Mouse (Mus musculus) cerebellum, adult 2 months (tissue): ENCODE data around the gene Tmem161a. TPM values are rescaled to one million over a fixed set of nuclear protein-coding genes. Genes with fewer than 3 reads are reported as not detected.

Experiments
- DNase-seq, 2 experiments: peaks; one replicate each; pipeline ENCODE4 v3.0.0; 2021
- H3K27ac ChIP-seq: fragments of 200-500 bp; 2 replicates; pipeline ENCODE4 v1.5.1; 2012; ENCODE audit warnings: low read length, control low read depth, inconsistent platforms; ENCODE audit not compliant: insufficient read depth
- H3K27me3 ChIP-seq: fragments of 200-500 bp; 2 replicates; pipeline ENCODE4 v1.6.1; 2012; ENCODE audit warnings: inconsistent platforms, mild to moderate bottlenecking, low read length, moderate library complexity; ENCODE audit not compliant: control insufficient read depth, insufficient read depth
- H3K4me1 ChIP-seq: fragments of 200-500 bp; 2 replicates; pipeline ENCODE4 v1.6.1; 2011; ENCODE audit warnings: low read length; ENCODE audit not compliant: control insufficient read depth, insufficient read depth
- H3K4me3 ChIP-seq: fragments of 200-500 bp; replicated peaks from 2 replicates; pipeline ENCODE3; 2011; ENCODE audit warnings: mild to moderate bottlenecking, low read depth, low read length, control low read depth; ENCODE audit not compliant: insufficient read depth
- CTCF ChIP-seq: fragments of 200-500 bp; IDR thresholded peaks from 2 replicates; pipeline ENCODE4 v1.5.1; 2011; ENCODE audit warnings: low read depth, mild to moderate bottlenecking, control low read depth, low read length, moderate library complexity, borderline replicate concordance; ENCODE audit not compliant: insufficient read depth
- POLR2A ChIP-seq: fragments of 200-500 bp; IDR thresholded peaks from 2 replicates; pipeline ENCODE4 v1.6.1; 2011; ENCODE audit warnings: low read length, control low read depth, borderline replicate concordance; ENCODE audit not compliant: insufficient read depth
- WGBS: fragments of 180-500 bp; shearing (Covaris S2); methylation state at CpG from one replicate; pipeline ENCODE4 v1.1.7; 2018; 5-methylcytosine and 5-hydroxymethylcytosine counted together
- polyA plus RNA-seq: library from polyadenylated mRNA; depleted of rRNA; stranded (reverse); fragments of >200 nt; gene quantifications from 2 replicates; pipeline ENCODE4 v1.2.3, GENCODE M21; 2012

Tmem161a gene
- polyA plus RNA-seq, 1 experiment, result 66.0 TPM

- WGBS, result 11% methylated on average over 22 of the region's 22 CpGs
- no peak overlapping the region for H3K4me3 ChIP-seq
Measured at GRCm38 (mm10) chr8:70152537-70153257, 19.5 kb upstream of the Tmem161a start.

DNA sequence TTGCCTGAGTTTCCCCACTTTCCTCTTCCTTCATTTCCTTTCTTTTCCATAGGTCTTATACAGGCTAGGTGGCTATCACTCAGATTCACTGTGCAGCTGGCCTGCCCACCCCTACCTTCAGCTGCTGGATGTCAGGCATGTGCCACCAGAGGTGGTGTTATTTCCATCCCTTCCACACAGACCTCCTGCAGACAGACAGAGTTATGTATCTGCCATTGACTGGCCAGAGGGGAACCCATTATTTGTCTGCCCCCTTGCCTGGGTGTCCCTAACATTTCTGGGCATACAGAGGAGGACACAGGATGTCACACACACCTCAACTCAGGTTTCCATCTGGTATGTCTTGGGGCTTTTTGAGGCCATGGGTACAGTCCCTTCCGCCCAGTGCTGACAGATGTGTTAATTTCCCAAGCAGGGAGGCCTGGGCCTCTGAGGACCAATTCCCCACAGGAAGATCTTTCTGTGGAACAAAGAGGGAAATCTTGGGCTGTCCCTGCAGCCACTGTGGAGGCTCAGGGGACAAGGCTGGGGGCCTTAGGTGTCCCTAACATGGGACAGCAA, 14.8 kb upstream of the Tmem161a start:
- 97% methylated on average over 1 of the region's 1 CpGs for WGBS
- TF ChIP-seq CTCF, result no peak
- TF ChIP-seq POLR2A, result no peak
- no peaks in the 10 kb centered on the region for H3K4me1 ChIP-seq
- no peak overlapping the region for H3K4me3 ChIP-seq
- DNase-seq, result no peak
- no peaks in the 10 kb centered on the region for H3K27me3 ChIP-seq
- H3K27ac ChIP-seq, result no peak overlapping the region

More at GRCm38 (mm10) chr8:70152537-70153257, 19.5 kb upstream of the Tmem161a start:
- TF ChIP-seq POLR2A (no peak), CTCF (no peak)
- DNase-seq, result peak; percentile 37 to 52
- Histone ChIP-seq H3K4me1 (no peaks in the 10 kb centered on the region; the same call in 1 of the 2 replicates), H3K27ac (no peak overlapping the region), H3K27me3 (no peaks in the 10 kb centered on the region)

- Histone ChIP-seq H3K27ac (no peak overlapping the region), H3K27me3 (no peaks in the 10 kb centered on the region), H3K4me3 (peak overlapping the region; percentile 46), H3K4me1 (no peaks in the 10 kb centered on the region)
- 12% methylated on average over 39 of the region's 40 CpGs for WGBS
- DNase-seq, result peak; percentile 41 to 43
- TF ChIP-seq POLR2A (no peak), CTCF (no peak)
Measured at GRCm38 (mm10) chr8:70158069-70158853, 13.9 kb upstream of the Tmem161a start.

DNA sequence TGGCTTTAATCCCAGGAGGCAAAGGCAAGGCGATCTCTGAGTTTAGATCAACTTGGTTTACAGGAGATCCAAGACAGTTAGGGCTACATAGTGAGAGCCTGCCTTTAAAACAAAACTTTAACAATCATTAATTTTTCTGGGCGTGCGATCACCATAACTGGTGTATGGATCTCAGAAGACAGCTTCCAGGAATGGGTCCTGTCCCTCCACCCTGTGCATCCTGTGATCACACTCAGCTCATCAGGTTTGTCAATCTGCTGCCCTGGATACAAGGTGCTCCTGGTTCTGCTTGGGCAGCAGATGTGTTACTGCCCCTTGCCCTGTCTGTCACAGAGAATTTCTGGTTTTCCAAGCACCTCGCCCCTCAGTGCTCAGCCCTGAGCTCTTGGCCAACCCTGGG, 12.9 kb upstream of the Tmem161a start:
- TF ChIP-seq POLR2A, result no peak
- TF ChIP-seq CTCF, result no peak
- 85% methylated on average over 4 of the region's 4 CpGs for WGBS

DNA sequence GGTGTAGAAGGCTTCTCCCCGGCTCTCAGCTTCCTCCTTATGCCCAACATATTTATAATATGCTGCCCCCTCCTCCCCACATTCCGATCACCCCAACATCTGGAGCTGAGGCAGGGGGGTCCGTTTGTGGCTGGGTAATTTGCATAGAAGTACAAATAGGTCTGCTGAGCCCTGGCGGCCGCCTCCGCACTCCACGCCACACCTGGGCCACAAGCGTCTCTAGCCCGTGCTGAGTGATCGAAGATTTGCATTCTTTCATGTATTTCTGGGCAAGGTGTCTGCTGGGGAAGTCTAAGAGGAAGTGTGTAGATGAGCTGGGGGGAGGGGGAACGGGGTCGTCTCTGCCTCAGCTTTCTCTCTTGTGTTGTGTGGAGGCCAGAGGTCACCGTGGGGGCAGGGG, 12.1 kb upstream of the Tmem161a start:
- no peak for DNase-seq
- WGBS, result 65% methylated on average over 13 of the region's 13 CpGs
- H3K4me1 ChIP-seq, result no peaks in the 10 kb centered on the region
- TF ChIP-seq CTCF (no peak), POLR2A (no peak)
- no peak overlapping the region for H3K27ac ChIP-seq
- H3K27me3 ChIP-seq, result no peaks in the 10 kb centered on the region
- H3K4me3 ChIP-seq, result no peak overlapping the region

More for the DNA sequence above, 12.9 kb upstream of the Tmem161a start:
- Histone ChIP-seq H3K27ac (no peak overlapping the region), H3K4me3 (no peak overlapping the region), H3K4me1 (no peaks in the 10 kb centered on the region), H3K27me3 (no peaks in the 10 kb centered on the region)
- no peak for DNase-seq

- WGBS, result 69% methylated on average over 3 of the region's 3 CpGs
- DNase-seq, result no peak
- no peaks in the 10 kb centered on the region for H3K4me1 ChIP-seq
- H3K27ac ChIP-seq, result no peak overlapping the region
- TF ChIP-seq POLR2A (no peak), CTCF (no peak)
- H3K27me3 ChIP-seq, result no peaks in the 10 kb centered on the region
- no peak overlapping the region for H3K4me3 ChIP-seq
Measured at GRCm38 (mm10) chr8:70163316-70163715, 8.8 kb upstream of the Tmem161a start.

DNA sequence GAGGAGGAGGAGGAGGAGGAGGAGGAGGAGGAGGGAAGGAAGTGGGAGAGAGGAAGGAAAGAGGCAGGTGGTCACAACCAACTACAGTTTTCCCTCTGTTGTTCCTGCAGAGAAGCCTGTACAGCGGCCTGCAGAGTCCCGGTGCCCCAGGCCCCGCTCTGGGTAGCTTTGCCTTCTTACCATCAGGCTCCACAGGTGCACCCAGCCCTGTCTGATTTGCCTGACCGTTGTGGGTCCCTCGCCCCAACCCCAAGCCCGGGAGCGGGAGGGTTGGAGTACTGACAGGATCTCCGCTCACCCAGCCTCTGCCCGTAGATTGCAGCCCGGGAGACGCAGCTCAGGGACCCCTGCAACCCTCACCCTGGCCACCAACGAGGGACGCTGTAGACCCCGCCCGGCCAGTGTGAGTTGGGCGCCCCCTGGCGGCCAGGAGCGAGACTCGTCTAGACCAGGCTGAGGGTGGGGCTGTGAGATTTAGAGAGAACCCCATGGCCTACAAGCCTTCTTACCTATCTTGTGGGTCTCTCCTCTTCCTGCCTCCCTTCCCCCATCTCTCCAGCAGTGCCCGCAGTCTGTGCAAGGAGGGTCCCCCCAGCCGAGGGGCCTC, 5.5 kb upstream of the Tmem161a start:
- 2% methylated on average over 21 of the region's 21 CpGs for WGBS
- H3K4me3 ChIP-seq, result peak overlapping the region; percentile 2

More for the DNA sequence above, 5.5 kb upstream of the Tmem161a start:
- TF ChIP-seq POLR2A (no peak), CTCF (peak; percentile 89)
- peak; percentile 48 to 73 for DNase-seq
- Histone ChIP-seq H3K4me1 (no peaks in the 10 kb centered on the region), H3K27me3 (no peaks in the 10 kb centered on the region), H3K27ac (no peak overlapping the region)
